Comparison of ENCODE assay signal across 1 mouse cellular context in genomic region chr1:195130953-195131674, GRCm38 (mm10).
TF ChIP-seq lines count a peak whose summit lies in the region.

Cr1l (minus strand) TSS chr1:195131586.

TF ChIP-seq in MEL, 35 proteins besides CTCF, POLR2A, EP300 and RAD21 (continued from another document):
- TF ChIP-seq POLR2AphosphoS5 (IDR thresholded peaks at IDR 0.05; ENCODE audit: borderline replicate concordance, low read depth, low read length) (peak; percentile 31; the same call in 1 of the 2 replicates), SIN3A (IDR thresholded peaks at IDR 0.05; ENCODE audit: low read length) (peak; percentile 80), TAL1 (IDR thresholded peaks at IDR 0.05; ENCODE audit: low read length) (no peak), ZMIZ1 (IDR thresholded peaks at IDR 0.05; ENCODE audit: low read depth, low read length) (peak; percentile 74), RCOR1 (IDR thresholded peaks at IDR 0.05; ENCODE audit: low read depth, low read length) (no peak), BHLHE40 (IDR thresholded peaks at IDR 0.05; ENCODE audit: borderline replicate concordance, low read depth, low read length) (no peak), MAX (IDR thresholded peaks at IDR 0.05; ENCODE audit: low read length) (peak; percentile 83)
